ENCODE assay signal across 1 mouse cellular context in genomic region chr11:88075701-88076100, GRCm38 (mm10).
TF ChIP-seq lines count a peak whose summit lies in the region.

No protein-coding gene starts in this region.

TF ChIP-seq in MEL, 35 proteins besides CTCF, POLR2A, EP300 and RAD21 (continued from another document):
- TF ChIP-seq MAFK (IDR thresholded peaks at IDR 0.05; ENCODE audit: borderline replicate concordance, low read depth, low read length) (no peak), ZC3H11A (IDR thresholded peaks at IDR 0.05; ENCODE audit: low read depth, low read length) (no peak)
